Mouse (Mus musculus) liver, adult 2 months (tissue): ENCODE data around the gene Tmem19. TPM values are rescaled to one million over a fixed set of nuclear protein-coding genes. Genes with fewer than 3 reads are reported as not detected.

Experiments used
- DNase-seq: peaks from one replicate; pipeline ENCODE4 v3.0.0-alpha.2; 2011; ENCODE audit warnings: low read depth, low spot score; ENCODE audit errors: extremely low read depth
- H3K27ac ChIP-seq: fragments of 200-500 bp; replicated peaks from 2 replicates; pipeline ENCODE4 v1.5.1; 2012; ENCODE audit warnings: low read depth, mild to moderate bottlenecking, control low read depth, inconsistent platforms, low read length; ENCODE audit not compliant: insufficient read depth
- H3K27me3 ChIP-seq: fragments of 200-500 bp; 2 replicates; pipeline ENCODE4 v1.6.1; 2012; ENCODE audit warnings: mild to moderate bottlenecking, moderate library complexity, low read length, inconsistent platforms; ENCODE audit not compliant: control insufficient read depth, insufficient read depth
- H3K36me3 ChIP-seq: fragments of 200-500 bp; 2 replicates; pipeline ENCODE4 v1.6.1; 2012; ENCODE audit warnings: low read length, inconsistent platforms; ENCODE audit not compliant: control insufficient read depth, insufficient read depth
- H3K4me1 ChIP-seq: fragments of 200-500 bp; 2 replicates; pipeline ENCODE4 v1.6.1; 2011; ENCODE audit warnings: low read length; ENCODE audit not compliant: control insufficient read depth, insufficient read depth
- H3K4me3 ChIP-seq: fragments of 200-500 bp; 2 replicates; pipeline ENCODE4 v1.5.1; 2011; ENCODE audit warnings: low read depth, mild to moderate bottlenecking, control low read depth, low read length, moderate library complexity; ENCODE audit not compliant: insufficient read depth
- H3K79me2 ChIP-seq: fragments of 200-500 bp; 2 replicates; pipeline ENCODE4 v1.6.1; 2012; ENCODE audit warnings: inconsistent platforms, mild to moderate bottlenecking, low read length, moderate library complexity; ENCODE audit not compliant: control insufficient read depth, insufficient read depth
- H3K9ac ChIP-seq: fragments of 200-500 bp; 2 replicates; pipeline ENCODE4 v1.6.1; 2012; ENCODE audit warnings: low read depth, mild to moderate bottlenecking, control low read depth, inconsistent platforms, low read length
- CTCF ChIP-seq: fragments of 200-500 bp; IDR thresholded peaks from 2 replicates; pipeline ENCODE4 v1.5.1; 2011; ENCODE audit warnings: low read depth, low read length, control low read depth
- POLR2A ChIP-seq: fragments of 200-500 bp; IDR thresholded peaks from 2 replicates; pipeline ENCODE4 v1.6.1; 2011; ENCODE audit warnings: low read length, control low read depth; ENCODE audit not compliant: insufficient read depth; ENCODE audit errors: extremely low read depth
- WGBS: fragments of 180-500 bp; shearing (Covaris S2); methylation state at CpG from one replicate; pipeline ENCODE4 v1.1.7; 2018; 5-methylcytosine and 5-hydroxymethylcytosine counted together
- polyA plus RNA-seq: library from polyadenylated mRNA; depleted of rRNA; stranded (reverse); fragments of >200 nt; gene quantifications from 2 replicates; pipeline ENCODE4 v1.2.3, GENCODE M21; 2012
- total RNA-seq: library from RNA; depleted of rRNA; stranded (reverse); fragments of >200 nt; gene quantifications from 2 replicates; pipeline ENCODE4 v1.2.3, GENCODE M21; 2014

Tmem19 gene
- total and polyA plus RNA-seq, 2 experiments, result 30.8 to 47.4 TPM

GRCm38 (mm10) chr10:115315473-115316171 lies 46.7 kb downstream of the Tmem19 start, which contains the start of gene Rab21:
Rab21 (minus strand) TSS chr10:115315594.
- H3K4me3 ChIP-seq, result peak within 1 kb of the TSS; percentile 66
- TF ChIP-seq POLR2A, result peak; percentile 83
- TF ChIP-seq CTCF, result no peak
- H3K36me3 ChIP-seq, result no peaks in the 10 kb centered on the region
- peak; percentile 68 for DNase-seq
- peak within 1 kb of the TSS; percentile 90 for H3K9ac ChIP-seq
- H3K27ac ChIP-seq, result peak within 1 kb of the TSS; percentile 86
- H3K4me1 ChIP-seq, result peaks cover 27% of the 10 kb centered on the region
- peaks cover 31% of the 10 kb centered on the region for H3K79me2 ChIP-seq
- WGBS, result 1% methylated on average over 48 of the region's 48 CpGs
- H3K27me3 ChIP-seq, result no peaks in the 10 kb centered on the region

GRCm38 (mm10) chr10:115314582-115315452 lies 47.5 kb downstream of the Tmem19 start:
- no peak for DNase-seq
- TF ChIP-seq CTCF, result no peak
- no peak for TF ChIP-seq POLR2A
- under 1% methylated on average over 73 of the region's 73 CpGs for WGBS
- no peaks in the 10 kb centered on the region for H3K27me3 ChIP-seq
- peak overlapping the region; percentile 86 for H3K27ac ChIP-seq
- peak overlapping the region; percentile 66 for H3K4me3 ChIP-seq
- H3K4me1 ChIP-seq, result peaks cover 28% of the 10 kb centered on the region
- H3K9ac ChIP-seq, result peak overlapping the region; percentile 90
- H3K79me2 ChIP-seq, result peaks cover 39% of the 10 kb centered on the region
- no peaks in the 10 kb centered on the region for H3K36me3 ChIP-seq

GRCm38 (mm10) chr10:115314287-115314581 lies 48.1 kb downstream of the Tmem19 start:
- peak overlapping the region; percentile 66 for H3K4me3 ChIP-seq
- peak; percentile 54 for DNase-seq
- under 1% methylated on average over 6 of the region's 6 CpGs for WGBS
- TF ChIP-seq CTCF (no peak), POLR2A (no peak)
- no peaks in the 10 kb centered on the region for H3K36me3 ChIP-seq
- peaks cover 44% of the 10 kb centered on the region for H3K79me2 ChIP-seq
- H3K27me3 ChIP-seq, result no peaks in the 10 kb centered on the region
- peak overlapping the region; percentile 86 for H3K27ac ChIP-seq
- H3K9ac ChIP-seq, result peak overlapping the region; percentile 90
- peaks cover 28% of the 10 kb centered on the region for H3K4me1 ChIP-seq

GRCm38 (mm10) chr10:115313641-115314286 lies 48.5 kb downstream of the Tmem19 start:
- H3K36me3 ChIP-seq, result no peaks in the 10 kb centered on the region
- H3K27me3 ChIP-seq, result no peaks in the 10 kb centered on the region
- H3K27ac ChIP-seq, result no peak overlapping the region
- TF ChIP-seq CTCF (no peak), POLR2A (no peak)
- peak overlapping the region; percentile 66 for H3K4me3 ChIP-seq
- DNase-seq, result no peak
- 58% methylated on average over 14 of the region's 14 CpGs for WGBS
- H3K79me2 ChIP-seq, result peaks cover 47% of the 10 kb centered on the region
- peak overlapping the region; percentile 14; the same call in 1 of the 2 replicates for H3K9ac ChIP-seq
- H3K4me1 ChIP-seq, result peaks cover 28% of the 10 kb centered on the region

- Histone ChIP-seq H3K4me1 (peaks cover 28% of the 10 kb centered on the region), H3K4me3 (no peak overlapping the region), H3K9ac (no peak overlapping the region), H3K27ac (peak overlapping the region; percentile 41), H3K79me2 (peaks cover 55% of the 10 kb centered on the region), H3K27me3 (no peaks in the 10 kb centered on the region), H3K36me3 (no peaks in the 10 kb centered on the region)
- peak; percentile 84 for DNase-seq
- TF ChIP-seq CTCF, result no peak
- TF ChIP-seq POLR2A, result no peak
- 3% methylated on average over 3 of the region's 3 CpGs for whole genome bisulfite sequencing
These were observed 49.6 kb downstream of the Tmem19 start for GRCm38 (mm10) chr10:115312732-115313131.
